Mouse (Mus musculus) heart, embryonic 14.5 days (tissue): ENCODE data around the gene Phlpp1. TPM values are rescaled to one million over a fixed set of nuclear protein-coding genes. Genes with fewer than 3 reads are reported as not detected.
A peak's percentile ranks its signal among the peaks of the same experiment; 100 is the strongest.

ENCODE experiments used
- ATAC-seq: fragments of 200-750 bp; cut with Nextera tagmentation; 2 replicates; pipeline ENCODE4 v1.8.0; 2017; ENCODE audit warnings: low read depth, moderate TSS enrichment; ENCODE audit not compliant: insufficient number of reproducible peaks, insufficient read depth, low FRiP score
- H3K27ac ChIP-seq, 2 experiments: fragments of 200-500 bp in 1 of 2; fragments of 300-500 bp in 1 of 2; sonication (generic) in 1 of 2; replicated peaks in 1 of 2; 2 replicates each; pipeline ENCODE4 v1.5.1; 2012 to 2014; ENCODE audit warnings: low read depth in 2 of 2, low read length in 2 of 2, control low read depth in 1 of 2, mild to moderate bottlenecking in 1 of 2, mixed read lengths in 1 of 2; ENCODE audit not compliant: control insufficient read depth in 1 of 2, insufficient read depth in 1 of 2
- H3K27me3 ChIP-seq: fragments of 300-500 bp; sonication (generic); 2 replicates; pipeline ENCODE4 v1.6.1; 2014; ENCODE audit warnings: mild to moderate bottlenecking, low read length, control low read depth; ENCODE audit not compliant: control insufficient read depth, insufficient read depth
- H3K36me3 ChIP-seq: fragments of 300-500 bp; sonication (generic); 2 replicates; pipeline ENCODE4 v1.6.1; 2014; ENCODE audit warnings: mild to moderate bottlenecking, control low read depth, low read length, mixed read lengths; ENCODE audit not compliant: control insufficient read depth, insufficient read depth
- H3K4me1 ChIP-seq, 2 experiments: fragments of 200-500 bp in 1 of 2; fragments of 300-500 bp in 1 of 2; sonication (generic) in 1 of 2; 2 replicates each; pipeline ENCODE4 v1.6.1; 2012 to 2014; ENCODE audit warnings: low read length in 2 of 2, control low read depth in 1 of 2, mixed read lengths in 1 of 2; ENCODE audit not compliant: control insufficient read depth in 2 of 2, insufficient read depth in 2 of 2
- H3K4me2 ChIP-seq: fragments of 300-500 bp; sonication (generic); 2 replicates; pipeline ENCODE4 v1.6.1; 2014; ENCODE audit warnings: mild to moderate bottlenecking, low read length
- H3K4me3 ChIP-seq, 2 experiments: fragments of 200-500 bp in 1 of 2; fragments of 300-500 bp in 1 of 2; sonication (generic) in 1 of 2; 2 replicates each; pipeline ENCODE4 v1.5.1; 2012 to 2014; ENCODE audit warnings: low read length in 2 of 2, mild to moderate bottlenecking in 2 of 2, control low read depth in 1 of 2, low read depth in 1 of 2, moderate library complexity in 1 of 2; ENCODE audit not compliant: control insufficient read depth in 1 of 2, insufficient read depth in 1 of 2
- H3K9ac ChIP-seq: fragments of 300-500 bp; sonication (generic); 2 replicates; pipeline ENCODE4 v1.6.1; 2014; ENCODE audit warnings: mild to moderate bottlenecking, low read length
- H3K9me3 ChIP-seq: fragments of 300-500 bp; sonication (generic); 2 replicates; pipeline ENCODE4 v1.6.1; 2016; ENCODE audit warnings: low read length, control low read depth; ENCODE audit not compliant: control insufficient read depth
- WGBS: fragments of 180-500 bp; shearing (Covaris S2); extraction: QIAGEN DNeasy Blood & Tissue Kit; methylation state at CpG from one replicate; pipeline ENCODE4 v1.1.7; 2014; 5-methylcytosine and 5-hydroxymethylcytosine counted together
- polyA plus RNA-seq: library from polyadenylated mRNA; unstranded; fragments of >200 nt; fragmentation: Nextera tagmentation; extraction: Ambion mirVana; gene quantifications from 2 replicates; pipeline ENCODE4 v1.2.1, GENCODE M21; 2014

Gene Phlpp1
- polyA plus RNA-seq, 1 experiment from 2014 or later: 6.7 TPM

- ATAC-seq: no peak
- H3K4me3 ChIP-seq: no peak overlapping the region
Measured at GRCm38 (mm10) chr1:106187480-106187879, 15.9 kb downstream of the Phlpp1 start.

DNA sequence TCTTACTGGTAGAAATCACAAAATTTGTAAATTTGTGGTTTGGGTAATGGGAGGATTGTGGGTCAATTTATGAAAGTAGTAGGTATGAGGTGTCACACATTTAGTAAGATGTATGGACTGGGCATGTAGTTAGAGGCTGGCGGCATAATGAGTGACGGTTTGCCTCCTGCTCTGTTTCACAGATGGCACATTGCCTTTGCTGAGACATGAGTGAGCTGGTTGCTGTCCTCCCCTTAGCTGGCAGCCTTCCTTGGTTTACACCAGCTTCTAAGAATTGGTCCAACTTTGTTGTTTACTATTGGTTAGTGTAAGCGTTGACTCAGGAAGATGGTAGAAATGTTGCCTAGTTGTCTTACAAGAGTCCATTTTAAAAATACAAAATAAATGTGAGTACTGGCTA, 17.2 kb downstream of the Phlpp1 start:
- 92% methylated on average over 3 of the region's 3 CpGs for WGBS
- no peaks in the 10 kb centered on the region for H3K9me3 ChIP-seq
- H3K4me2 ChIP-seq: no peak overlapping the region
- no peaks in the 10 kb centered on the region for H3K36me3 ChIP-seq
- no peak overlapping the region for H3K27ac ChIP-seq
- no peaks in the 10 kb centered on the region for H3K27me3 ChIP-seq
- no peak for ATAC-seq
- H3K9ac ChIP-seq: no peak overlapping the region
- no peak overlapping the region for H3K4me3 ChIP-seq
- H3K4me1 ChIP-seq: peaks cover 11 to 27% of the 10 kb centered on the region in 2 experiments

More at GRCm38 (mm10) chr1:106187480-106187879, 15.9 kb downstream of the Phlpp1 start:
- Histone ChIP-seq H3K9ac (no peak overlapping the region), H3K27me3 (no peaks in the 10 kb centered on the region), H3K4me1 (peaks cover 5 to 14% of the 10 kb centered on the region in 2 experiments; a peak in 3 of 4 replicates), H3K36me3 (no peaks in the 10 kb centered on the region), H3K4me2 (no peak overlapping the region), H3K9me3 (no peaks in the 10 kb centered on the region), H3K27ac (no peak overlapping the region)

DNA sequence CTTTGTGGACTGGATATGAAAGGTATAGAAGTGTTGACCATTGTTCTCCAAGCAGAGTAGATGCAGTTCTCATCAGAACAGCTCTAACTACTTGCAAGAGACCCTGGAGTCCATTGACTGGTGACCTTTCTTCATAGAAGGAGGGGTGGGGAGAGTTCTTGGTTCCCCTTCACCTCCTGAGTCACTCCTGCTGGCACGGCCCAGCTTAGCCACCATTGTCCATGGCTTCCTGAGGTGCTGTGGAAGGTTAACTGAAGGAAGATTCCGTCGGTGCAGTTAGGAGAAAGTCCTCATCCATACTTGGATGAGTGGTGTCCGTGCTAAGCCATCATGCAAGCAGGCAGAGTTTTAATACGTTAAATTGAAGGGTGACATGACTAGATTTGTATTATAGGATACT, 17.8 kb downstream of the Phlpp1 start:
- ATAC-seq: no peak
- Histone ChIP-seq H3K4me2 (no peak overlapping the region), H3K27me3 (no peaks in the 10 kb centered on the region), H3K4me3 (no peak overlapping the region), H3K27ac (no peak overlapping the region), H3K9me3 (no peaks in the 10 kb centered on the region), H3K9ac (no peak overlapping the region), H3K4me1 (peaks cover 11 to 28% of the 10 kb centered on the region in 2 experiments), H3K36me3 (no peaks in the 10 kb centered on the region)
- 84% methylated on average over 5 of the region's 5 CpGs for WGBS

- no peaks in the 10 kb centered on the region for H3K36me3 ChIP-seq
- no peaks in the 10 kb centered on the region for H3K9me3 ChIP-seq
- peaks cover 18 to 31% of the 10 kb centered on the region in 2 experiments for H3K4me1 ChIP-seq
- H3K9ac ChIP-seq: no peak overlapping the region
- H3K27me3 ChIP-seq: no peaks in the 10 kb centered on the region
- no peak for ATAC-seq
- H3K4me3 ChIP-seq: no peak overlapping the region
- H3K27ac ChIP-seq: no peak overlapping the region
- WGBS: 73% methylated on average over 3 of the region's 3 CpGs
- no peak overlapping the region for H3K4me2 ChIP-seq
Measured at GRCm38 (mm10) chr1:106190695-106191094, 19.1 kb downstream of the Phlpp1 start.

DNA sequence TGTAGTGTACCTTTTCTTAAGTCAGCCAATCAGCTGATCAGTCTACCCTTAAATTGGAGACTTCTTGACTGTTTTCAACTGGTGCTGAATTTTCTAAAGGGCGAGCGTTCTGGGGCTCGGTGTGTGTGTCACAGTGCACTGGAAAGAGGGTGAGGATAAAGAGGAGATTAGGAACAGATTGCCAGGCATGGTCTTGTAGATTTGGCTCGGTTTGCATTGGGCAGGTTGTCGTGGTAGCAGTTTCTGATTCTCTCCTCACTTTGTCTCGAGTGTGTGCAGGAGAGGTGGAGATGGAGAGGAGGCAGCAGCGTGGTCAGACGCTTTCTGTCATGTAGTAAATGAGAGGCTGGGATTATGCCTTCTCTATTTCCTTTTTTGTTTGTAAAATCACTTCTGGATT, 20.3 kb downstream of the Phlpp1 start:
- H3K27ac ChIP-seq: no peak overlapping the region

DNA sequence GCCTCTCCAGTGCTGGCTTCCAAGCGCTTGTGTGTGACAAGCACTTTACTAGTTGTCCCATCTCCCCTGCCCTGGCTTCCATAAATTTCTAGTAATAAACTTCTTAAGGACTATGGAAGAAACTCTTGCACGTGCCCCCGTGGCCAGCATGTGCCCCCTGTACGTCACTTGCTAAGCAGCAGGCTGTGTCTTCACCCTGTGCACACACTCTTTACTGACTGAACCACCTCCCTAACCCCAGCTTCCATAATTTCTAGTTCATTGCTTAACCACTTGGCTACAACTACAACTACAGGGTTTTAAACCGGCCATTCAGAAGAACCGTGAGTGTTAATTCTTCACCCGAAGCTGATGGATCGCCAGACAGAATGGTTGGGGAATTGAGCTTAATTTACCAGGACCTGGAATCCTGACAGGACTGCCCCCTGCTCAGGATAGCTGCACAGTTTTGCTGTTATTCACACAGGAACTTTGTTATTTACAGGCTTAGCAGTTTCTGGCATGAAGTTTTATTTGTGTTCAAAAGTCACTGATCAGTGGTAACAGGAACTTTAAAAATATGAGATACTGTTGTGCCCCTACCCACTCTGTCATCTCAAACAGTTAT, 21.4 kb downstream of the Phlpp1 start:
- Histone ChIP-seq H3K9me3 (no peaks in the 10 kb centered on the region), H3K36me3 (no peaks in the 10 kb centered on the region), H3K27me3 (no peaks in the 10 kb centered on the region), H3K4me1 (peaks cover 19 to 36% of the 10 kb centered on the region in 2 experiments), H3K4me2 (no peak overlapping the region), H3K9ac (peak overlapping the region; percentile 26; the same call in 1 of the 2 replicates), H3K27ac (no peak overlapping the region), H3K4me3 (no peak overlapping the region)
- WGBS: 51% methylated on average over 8 of the region's 8 CpGs
- ATAC-seq: no peak

More for the DNA sequence above, 20.3 kb downstream of the Phlpp1 start:
- Histone ChIP-seq H3K4me1 (peaks cover 18 to 31% of the 10 kb centered on the region in 2 experiments), H3K4me3 (no peak overlapping the region), H3K4me2 (peak overlapping the region; percentile 8; the same call in 1 of the 2 replicates), H3K9me3 (no peaks in the 10 kb centered on the region), H3K9ac (no peak overlapping the region), H3K36me3 (no peaks in the 10 kb centered on the region), H3K27me3 (no peaks in the 10 kb centered on the region)
- 39% methylated on average over 8 of the region's 8 CpGs for WGBS
- ATAC-seq: no peak

- Histone ChIP-seq H3K9ac (no peak overlapping the region), H3K27ac (no peak overlapping the region), H3K4me1 (peaks cover 21 to 41% of the 10 kb centered on the region in 2 experiments), H3K4me3 (no peak overlapping the region), H3K9me3 (no peaks in the 10 kb centered on the region), H3K4me2 (no peak overlapping the region), H3K27me3 (no peaks in the 10 kb centered on the region), H3K36me3 (no peaks in the 10 kb centered on the region)
- WGBS: 17% methylated on average over 3 of the region's 3 CpGs
- ATAC-seq: no peak
Measured at GRCm38 (mm10) chr1:106193487-106193886, 21.9 kb downstream of the Phlpp1 start.

DNA sequence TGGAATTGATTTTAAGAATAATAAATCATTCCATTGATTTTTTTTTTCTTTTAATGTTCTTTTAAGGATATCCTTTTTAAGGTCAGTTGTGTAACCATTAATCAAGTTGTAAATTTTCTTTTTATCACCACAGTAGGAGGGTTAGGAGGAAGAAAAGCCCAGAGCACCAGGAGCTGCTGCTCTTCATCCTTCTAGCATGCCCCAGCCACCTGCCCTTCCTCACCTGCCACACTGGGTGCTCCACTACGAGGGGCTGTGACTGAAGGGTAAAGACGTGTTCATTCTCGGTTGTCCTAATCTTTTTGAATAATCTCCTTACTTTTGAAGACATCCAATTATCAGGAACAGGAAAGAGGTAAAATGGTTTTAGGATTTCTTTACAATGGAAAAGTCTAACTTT, 22.7 kb downstream of the Phlpp1 start:
- peaks cover 25 to 47% of the 10 kb centered on the region in 2 experiments for H3K4me1 ChIP-seq
- no peak overlapping the region for H3K4me2 ChIP-seq
- 67% methylated on average over 3 of the region's 3 CpGs for WGBS
- no peak overlapping the region for H3K9ac ChIP-seq
- no peaks in the 10 kb centered on the region for H3K9me3 ChIP-seq
- H3K36me3 ChIP-seq: no peaks in the 10 kb centered on the region
- ATAC-seq: no peak
- no peaks in the 10 kb centered on the region for H3K27me3 ChIP-seq
- peak overlapping the region in 1 of 2 experiments; percentile 58; a peak in 1 of 4 replicates for H3K27ac ChIP-seq
- H3K4me3 ChIP-seq: no peak overlapping the region
